Mouse (Mus musculus) cerebellum, adult 9-11 months (tissue): Measurements from ENCODE around the gene Phyhd1.

ENCODE experiments used
- DNase-seq: peaks from one replicate; pipeline ENCODE4 v3.0.0; 2022

Phyhd1 gene

DNA sequence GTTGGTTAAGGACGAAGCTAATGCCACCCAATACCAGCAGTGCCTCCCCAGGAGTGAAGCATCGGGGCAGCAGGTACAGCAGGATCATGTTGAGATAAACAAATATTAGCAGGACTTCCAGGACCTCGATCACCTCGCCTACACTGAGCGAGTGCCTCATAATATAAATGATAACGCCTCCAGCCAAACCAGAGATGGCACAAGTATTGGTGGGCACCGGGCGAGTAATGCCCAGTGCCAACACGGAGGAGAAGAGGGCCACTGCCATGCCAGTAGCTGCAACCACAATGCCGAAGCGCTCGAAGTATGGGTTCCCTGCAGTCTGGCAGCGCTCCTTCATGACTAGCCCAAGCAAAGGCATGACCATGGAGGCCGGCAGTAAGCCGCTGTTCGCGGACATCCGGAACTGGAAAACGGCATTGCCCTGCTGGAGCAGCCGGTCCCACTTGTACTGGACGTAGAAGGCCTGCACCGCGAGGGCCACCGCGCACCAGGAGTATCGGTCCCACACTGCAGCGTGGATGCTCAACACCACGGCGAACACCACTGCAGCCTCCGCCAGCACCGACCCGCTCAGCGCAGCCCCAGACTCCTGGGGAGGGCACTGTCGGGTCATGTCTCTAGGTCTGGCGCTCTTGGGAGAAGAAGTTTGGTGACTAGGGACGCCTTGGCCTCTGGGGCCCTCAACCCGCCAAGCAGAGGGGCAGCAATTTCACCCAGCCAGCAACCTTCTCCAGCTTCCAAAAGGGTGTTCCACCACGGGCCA is 19.6 kb downstream of the Phyhd1 start:
- peak; percentile 43 for DNase-seq

DNA sequence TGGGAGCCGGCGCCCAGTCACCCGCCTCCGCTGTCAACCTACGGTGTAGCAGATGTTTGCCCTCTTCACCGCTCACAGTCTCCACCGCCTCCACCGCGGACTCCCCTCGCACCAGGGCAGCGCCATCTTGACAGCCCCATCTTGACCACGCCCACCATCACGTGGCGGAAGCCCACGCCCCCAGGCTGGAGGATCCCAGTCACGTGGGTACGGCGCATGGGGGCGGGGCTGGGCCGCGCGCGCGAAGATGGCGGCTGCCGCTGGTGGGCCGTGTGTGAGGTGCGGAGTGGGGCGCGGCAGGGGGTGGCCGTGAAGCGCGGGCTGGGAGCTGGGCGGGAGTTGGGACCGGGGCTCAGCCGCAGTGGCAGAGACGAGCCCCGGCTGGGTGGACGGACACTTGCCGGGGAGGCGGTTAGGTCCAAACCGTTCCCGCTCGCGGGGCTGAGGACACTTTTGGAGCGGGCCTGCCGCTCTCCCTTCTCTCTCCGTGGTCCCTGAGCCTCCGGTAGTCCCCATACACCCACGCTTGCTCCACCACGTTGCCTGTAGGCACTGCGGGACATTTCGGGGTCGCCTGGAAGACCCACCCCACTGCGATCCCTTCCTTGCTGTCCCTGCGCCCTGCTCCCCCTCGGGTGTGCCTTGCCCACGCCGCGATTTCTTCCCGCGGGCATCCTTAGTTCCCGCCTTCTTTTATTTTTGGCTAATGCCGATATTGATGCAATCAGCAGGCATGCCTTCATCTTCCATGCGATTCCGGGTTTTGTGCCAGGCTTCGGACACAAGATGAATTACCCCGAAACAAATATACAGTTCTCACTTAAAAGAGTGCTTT is 20.4 kb downstream of the Phyhd1 start, which contains the start of the genes Dolk and Nup188:
Dolk (minus strand) TSS at position 143 of the 835 bp plus-strand sequence.
Nup188 (plus strand) TSS at position 206 of the 835 bp plus-strand sequence.
- DNase-seq = peak; percentile 93

DNA sequence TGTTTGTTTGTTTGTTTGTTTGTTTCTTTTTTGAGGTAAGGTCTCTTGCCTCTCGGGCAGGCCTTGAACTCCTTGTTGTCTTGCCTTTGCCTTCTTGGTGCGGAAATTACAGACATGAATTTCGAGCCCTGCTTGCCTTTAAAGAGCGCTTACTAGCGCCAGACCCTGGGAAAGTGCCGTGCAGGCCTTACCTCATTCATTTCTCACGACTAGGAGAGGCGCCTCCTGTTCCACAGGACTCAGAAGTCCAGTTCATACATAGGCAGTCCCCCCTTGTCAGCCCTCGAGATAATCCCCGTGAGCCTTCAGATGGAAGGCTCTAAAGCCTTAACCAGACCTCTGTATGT is 21.0 kb downstream of the Phyhd1 start:
- DNase-seq = peak; percentile 23

DNA sequence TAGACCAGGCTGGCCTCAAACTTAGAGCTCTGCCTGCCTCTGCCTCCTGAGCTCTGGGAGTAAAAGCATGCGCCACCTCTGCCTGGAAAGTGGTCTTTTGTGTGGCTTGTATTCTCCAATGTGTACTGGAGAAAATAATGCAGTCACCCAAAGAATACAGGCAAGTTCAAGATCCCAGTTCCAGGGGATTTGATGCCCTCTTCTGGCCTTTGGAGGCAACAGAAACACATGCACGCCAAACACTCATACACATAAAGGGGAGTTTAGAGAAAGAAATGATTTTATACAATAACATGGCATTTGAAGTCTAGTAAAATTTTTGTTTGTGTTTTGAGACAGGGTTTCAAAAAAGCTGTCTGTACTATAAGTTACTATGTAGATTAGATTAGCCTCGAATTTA is 33.5 kb downstream of the Phyhd1 start:
- no peak for DNase-seq

DNA sequence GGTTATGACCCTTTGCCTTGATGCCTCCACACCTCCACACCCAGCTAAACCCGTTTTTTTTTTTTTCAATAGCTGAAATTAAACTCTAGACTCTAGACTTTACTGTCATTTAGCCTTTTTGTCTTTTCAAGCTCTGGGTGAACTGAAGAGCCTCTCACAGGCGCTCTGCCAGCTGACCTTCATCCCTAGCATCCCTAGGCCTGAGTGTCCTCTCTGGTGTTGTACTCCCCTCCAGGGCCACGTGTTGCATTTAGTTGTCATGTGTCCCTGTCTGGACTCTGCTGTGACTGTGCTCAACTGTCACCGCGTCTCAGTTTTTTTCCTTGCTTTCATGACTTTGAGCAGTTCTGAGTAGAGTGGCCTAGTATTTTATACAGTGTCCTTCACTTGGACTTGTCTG is 34.0 kb downstream of the Phyhd1 start:
- no peak for DNase-seq

DNA sequence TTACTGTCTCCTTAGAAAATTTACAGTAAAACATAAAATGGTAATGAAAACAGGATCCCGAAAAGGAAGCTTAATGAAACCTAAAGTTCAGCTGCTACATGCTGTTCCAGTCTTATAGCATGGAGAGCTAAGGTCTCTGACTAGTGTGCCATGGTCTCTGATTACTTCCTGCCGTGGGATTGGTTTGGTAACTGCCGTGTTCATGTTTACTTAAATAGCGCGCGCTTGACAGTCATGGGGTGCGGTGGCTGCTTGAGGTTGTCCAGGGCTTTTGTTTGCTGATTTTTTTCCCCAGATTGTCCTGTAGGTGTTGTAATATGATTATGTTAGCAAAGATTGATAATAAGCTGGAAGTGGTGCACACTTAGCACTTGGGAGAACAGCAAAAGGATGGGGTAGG is 40.1 kb downstream of the Phyhd1 start:
- DNase-seq = no peak

DNA sequence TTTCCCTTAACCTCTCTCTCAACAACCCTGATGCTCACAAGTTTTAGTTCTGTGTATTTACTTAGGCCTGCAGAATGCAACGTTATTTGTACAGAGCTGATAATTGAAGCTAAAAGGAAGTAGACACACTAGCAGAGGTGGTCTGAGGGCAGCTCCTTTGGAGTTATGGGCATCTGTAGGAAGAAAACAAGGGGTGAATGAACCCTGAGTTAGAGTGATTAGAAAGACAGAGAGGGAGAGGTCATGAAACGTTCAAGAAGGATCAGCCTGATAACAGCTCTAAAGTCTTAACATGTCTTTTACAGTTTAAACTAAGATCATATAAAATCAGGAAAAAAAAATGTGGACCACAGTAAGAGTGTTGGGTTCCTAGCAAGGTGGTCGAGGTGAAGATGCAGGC is 43.3 kb downstream of the Phyhd1 start:
- no peak for DNase-seq

DNA sequence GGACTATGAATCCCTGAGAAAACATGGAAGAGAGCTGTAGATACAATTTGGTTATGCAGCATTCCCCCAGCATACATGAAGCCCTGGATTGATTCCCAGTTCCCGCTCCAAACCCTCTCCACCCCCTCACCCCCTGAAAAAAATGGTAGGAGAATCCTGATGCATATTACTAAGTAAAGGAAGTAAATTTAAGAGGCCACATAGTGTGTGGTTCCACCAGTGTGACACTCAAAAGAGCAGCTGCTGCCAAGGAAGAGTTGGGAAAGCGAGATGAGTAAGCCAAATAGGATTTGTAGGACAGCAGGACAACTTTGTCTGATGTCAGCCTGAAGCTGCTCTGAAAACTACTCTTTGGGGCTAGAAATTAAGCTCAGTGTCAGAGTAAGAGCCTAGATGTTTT is 45.5 kb downstream of the Phyhd1 start:
- DNase-seq = no peak

DNA sequence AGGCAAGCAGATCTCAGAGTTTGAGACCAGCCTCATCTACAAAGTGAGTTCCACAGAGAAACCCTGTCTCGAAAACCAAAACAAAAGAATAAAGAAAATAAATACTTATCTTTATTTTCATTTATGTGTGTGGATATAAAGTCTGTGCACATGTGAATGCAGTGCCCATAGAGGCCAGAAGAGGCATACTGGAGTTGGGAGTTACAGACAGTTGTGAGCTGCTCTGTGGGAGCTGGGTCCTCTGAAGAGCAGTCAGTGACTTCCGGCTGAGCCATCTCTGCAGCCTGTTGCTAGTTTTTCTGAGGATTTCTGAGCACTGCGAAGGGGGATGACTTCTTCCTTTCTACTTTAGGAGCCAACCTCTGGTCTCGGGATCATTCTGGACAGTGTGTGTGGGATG is 50.1 kb downstream of the Phyhd1 start:
- no peak for DNase-seq

DNA sequence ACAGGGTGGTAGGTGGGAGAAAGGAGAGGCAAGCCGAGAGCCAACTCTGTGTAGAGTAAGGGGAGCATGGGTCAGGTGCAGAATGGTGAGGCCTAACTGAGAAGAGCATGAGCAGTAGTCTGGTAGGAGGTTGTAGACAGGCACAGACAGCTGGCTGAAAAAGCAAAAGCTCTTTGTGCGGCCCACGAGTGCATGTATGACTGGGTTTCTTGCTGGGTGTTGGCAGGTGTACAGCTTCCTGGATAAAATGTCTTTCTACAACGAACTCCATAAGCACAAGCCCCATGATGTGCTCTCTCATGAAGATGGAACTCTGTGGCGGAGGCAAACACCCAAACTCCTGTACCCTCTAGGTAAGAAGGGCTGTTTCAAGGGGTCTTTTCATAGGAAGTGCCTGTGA is 51.0 kb downstream of the Phyhd1 start:
- no peak for DNase-seq

DNA sequence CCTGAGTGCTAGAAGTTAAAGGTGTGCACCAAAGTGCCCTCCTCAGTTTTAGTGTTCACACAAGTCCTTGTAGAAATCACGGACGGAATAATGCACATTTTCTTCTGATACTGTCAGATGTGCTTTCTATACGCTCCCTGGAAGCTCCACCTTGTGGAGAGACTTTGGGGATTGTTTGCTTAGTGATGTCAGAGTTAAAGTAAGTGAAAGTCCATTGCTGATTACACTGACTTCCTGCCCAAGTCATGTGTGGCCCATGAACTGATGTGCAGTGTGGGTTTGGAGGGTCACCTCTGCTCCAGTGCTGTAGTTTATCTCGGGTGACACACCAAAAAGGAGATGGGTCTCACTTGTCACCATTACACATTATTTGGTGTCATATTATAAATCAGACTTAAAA is 53.3 kb downstream of the Phyhd1 start:
- DNase-seq = no peak

DNA sequence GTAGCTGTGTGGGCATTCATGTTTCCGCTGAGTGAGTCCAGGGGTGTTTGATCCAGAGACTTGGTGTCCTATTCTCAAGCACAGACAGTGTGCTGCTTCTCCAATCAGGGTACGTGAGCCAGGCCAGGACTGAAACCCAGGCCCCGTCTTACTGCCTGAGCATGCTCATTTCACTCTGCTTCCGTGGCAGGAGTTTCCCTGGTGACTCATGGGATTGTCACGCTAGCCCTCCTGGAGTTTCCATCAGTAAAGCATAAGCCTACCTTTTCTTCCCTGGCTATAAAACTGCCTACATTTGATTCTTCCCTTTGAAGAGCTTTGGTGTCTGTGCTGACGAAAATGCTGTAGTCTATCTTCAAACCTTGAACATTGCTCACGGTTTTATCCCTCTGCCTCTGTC is 57.1 kb downstream of the Phyhd1 start:
- no peak for DNase-seq

DNA sequence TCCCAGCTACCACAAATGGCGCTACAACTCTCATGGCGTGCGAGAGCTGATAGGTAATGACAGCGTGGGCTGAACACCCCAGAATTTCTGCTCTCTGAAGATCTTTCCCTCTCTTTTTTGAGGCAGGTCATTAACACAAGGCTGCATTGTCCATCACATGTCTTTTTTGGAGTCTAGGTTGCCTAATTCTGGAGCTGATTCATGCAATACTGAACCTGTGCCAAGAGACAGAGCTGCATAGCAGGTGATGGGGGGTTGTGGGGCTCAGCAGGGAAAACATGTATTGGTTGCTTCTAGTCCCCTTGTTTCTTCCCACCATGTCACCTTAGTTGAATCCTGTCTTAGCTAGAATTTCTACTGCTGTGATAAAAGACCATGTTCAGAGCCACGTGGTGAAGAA is 59.3 kb downstream of the Phyhd1 start:
- no peak for DNase-seq

DNA sequence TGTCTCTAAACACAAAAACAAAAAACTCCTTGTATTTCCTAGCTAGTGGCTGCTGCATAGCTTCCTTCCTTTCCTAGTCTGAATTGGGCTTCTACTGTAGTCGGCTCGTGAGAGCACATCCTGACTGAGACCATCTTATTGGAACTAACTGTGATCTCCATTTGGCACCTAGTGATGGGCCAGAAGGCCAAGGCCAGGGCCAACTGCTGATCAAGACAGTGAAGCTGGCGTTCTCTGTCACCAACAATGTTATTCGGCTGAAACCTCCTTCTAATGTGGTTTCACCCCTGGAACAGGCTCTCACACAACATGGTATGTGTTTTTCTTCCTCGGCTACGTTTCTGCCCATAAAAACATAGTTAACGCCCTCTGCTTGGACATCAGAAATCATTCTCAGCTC is 61.3 kb downstream of the Phyhd1 start:
- peak; percentile 62 for DNase-seq

DNA sequence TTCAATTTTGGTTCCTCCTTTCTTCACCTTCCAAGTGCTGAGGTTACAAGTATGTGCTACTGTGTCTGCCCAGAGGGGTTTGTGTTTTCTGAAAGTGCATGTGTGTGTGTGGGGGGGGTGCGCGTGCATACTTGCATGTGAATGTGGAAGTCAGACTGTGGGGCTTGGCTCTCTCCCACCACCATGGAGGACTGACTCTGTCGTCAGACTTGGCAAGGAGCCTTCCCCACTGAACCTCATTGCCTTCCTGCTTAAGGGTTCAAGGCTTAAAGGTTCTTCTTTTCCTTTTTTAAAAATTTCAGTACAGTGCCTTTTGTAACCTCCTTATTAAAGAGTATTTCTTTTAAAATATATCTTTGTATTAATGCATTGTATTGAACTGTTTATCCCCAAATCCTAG is 62.8 kb downstream of the Phyhd1 start:
- no peak for DNase-seq
